Mouse (Mus musculus) kidney, adult 2 months (tissue): ENCODE measurements around the gene Lamtor2.

Experiments used
- CTCF ChIP-seq: fragments of 200-500 bp; conservative IDR thresholded peaks from 2 replicates; pipeline ENCODE4 v1.5.1; 2011; ENCODE audit warnings: low read depth, mild to moderate bottlenecking, control low read depth, low read length, moderate library complexity, mixed read lengths; ENCODE audit not compliant: insufficient read depth, insufficient read length
- POLR2A ChIP-seq: fragments of 200-500 bp; IDR thresholded peaks from one replicate; pipeline ENCODE4 v1.6.1; 2011; ENCODE audit warnings: low read depth, low read length, control low read depth

GRCm38 (mm10) chr3:88511559-88511958, 41.3 kb downstream of the Lamtor2 start:
- TF ChIP-seq CTCF (no peak), POLR2A (no peak)
